Mouse (Mus musculus): ENCODE data around the gene Arhgap24.

Gene Arhgap24

DNA sequence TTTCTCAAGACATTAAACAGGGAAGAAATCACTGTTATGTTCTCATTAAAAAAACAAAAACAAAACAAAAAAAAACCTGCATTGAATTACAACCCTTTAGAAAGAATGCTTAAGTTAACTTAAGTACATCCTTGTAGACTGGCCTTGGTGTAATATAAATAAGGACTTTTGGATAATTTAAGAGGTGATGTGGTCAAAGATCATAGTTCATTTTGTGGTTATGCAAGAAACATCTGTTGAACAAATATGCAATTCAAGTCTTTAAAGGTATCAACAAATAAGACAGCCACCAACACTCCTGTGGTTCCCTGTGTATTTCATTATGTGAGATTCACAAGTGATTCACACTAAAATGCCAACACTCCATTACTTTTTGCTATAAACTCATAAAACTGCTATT, 247.3 kb downstream of the Arhgap24 start:
- DNase-seq (ENCODE audit: inconsistent age in 2 of 2, low spot score in 1 of 2) = no peak

DNA sequence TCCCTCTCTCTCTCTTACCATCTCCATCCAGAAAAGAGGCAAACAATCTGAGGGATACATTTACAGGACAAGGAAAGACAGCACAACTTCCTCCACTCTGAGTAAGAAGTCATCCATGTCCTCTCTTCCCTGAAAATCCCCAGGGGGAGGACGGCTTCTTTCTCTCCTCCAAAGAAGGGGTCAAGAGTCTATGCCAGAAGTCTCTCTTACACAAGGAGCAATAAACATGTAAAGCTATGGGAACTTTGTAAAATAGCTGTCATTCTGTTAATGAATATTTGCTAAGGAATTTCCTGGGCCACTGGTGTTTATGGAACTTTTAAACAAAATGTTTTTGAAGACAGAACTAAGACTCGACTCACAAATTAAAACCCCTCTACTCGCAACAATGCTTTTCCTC, 248.3 kb downstream of the Arhgap24 start:
- DNase-seq (ENCODE audit: inconsistent age in 2 of 2, low spot score in 1 of 2) = peak in 1 of 2 experiments; percentile 21

DNA sequence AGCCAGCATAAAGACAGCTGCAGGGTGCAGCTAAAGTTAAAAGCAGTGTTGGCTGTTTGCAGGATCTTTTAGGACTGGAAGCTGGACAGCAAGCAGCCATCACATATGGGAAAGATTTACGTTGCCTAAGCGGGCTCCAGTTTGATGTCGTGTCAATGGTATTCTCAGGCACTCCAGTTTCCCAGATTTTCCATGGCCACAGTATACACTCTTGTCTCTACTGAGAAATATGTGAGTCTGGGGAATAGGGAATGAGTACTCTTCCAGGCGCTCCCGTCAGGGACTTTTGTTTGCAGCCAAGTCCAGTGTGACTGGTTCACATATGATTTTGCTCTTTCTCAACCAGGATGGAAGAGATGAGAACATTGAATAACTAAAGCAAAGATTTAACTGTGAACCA, 254.9 kb downstream of the Arhgap24 start:
- no peak for DNase-seq (ENCODE audit: inconsistent age in 2 of 2, low spot score in 1 of 2)

DNA sequence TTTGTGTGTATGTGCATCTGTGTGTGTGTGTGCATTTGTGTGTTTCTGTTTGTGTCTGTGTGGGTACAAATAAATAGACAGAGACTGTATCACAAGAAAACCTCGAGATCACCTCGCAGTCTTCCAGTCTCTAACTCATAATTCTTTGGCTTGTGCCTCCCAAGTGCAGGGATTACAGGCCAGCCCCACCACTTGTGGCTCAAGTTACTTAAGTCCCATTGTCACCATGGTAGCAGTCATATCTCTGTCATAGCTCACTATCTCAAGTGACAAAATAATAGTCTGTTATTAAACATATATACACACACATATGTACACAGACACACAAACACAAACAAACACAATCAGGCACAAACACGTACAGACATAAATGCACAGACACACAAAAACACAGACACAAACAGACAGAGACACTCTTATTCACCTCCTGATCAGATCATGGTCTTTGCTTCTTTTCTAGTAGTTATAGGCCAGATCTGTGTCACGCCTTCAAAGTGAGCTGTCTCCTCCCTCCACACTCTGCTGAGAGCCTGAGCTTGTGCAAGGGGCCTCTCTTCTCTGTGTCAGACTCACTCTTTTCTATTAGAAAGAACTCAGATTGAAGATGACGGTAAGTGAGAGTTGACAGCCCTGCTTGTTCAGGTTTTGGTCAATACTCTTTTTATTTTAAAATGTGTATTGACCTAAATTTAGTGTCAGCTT, 261.5 kb downstream of the Arhgap24 start:
- DNase-seq (ENCODE audit: inconsistent age in 2 of 2, low spot score in 1 of 2) = no peak

DNA sequence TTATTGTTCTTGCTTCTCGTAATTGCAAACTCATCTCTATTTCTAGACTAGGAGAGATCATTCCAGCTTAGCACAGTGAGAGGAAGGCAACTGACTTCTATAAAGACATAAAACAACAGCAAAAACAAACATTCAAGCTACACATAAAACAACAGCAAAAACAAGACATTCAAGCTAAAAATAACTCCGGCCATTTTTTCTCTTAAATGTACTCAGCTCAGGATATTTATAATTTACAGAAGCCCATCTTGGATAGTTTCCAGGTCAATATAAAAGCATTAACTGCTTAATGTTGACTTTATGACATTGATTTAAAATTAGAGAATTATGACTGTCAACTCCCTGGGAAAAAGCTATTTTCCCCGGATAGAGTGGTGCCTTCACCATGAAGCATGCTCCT, 262.2 kb downstream of the Arhgap24 start:
- DNase-seq (ENCODE audit: inconsistent age in 2 of 2, low spot score in 1 of 2) = no peak

DNA sequence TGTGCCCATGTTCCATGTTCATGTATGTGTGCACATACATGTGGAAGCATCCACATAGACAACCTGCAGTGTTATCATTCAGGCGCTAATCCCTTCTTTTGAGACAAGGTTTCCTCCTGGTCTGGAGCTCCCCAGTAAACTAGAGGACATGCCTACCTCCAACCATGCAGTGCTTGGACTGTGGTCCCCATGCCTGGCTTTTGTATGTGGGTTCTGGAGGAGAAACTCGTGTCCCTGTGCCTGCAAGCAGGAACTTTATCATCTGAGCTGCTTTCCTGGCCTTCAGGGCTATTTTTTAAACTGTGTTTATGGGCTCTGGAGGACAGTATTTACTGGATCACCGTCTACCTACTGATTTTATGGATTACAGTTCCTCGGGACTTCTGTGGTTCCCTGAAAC, 262.9 kb downstream of the Arhgap24 start:
- no peak for DNase-seq (ENCODE audit: inconsistent age in 2 of 2, low spot score in 1 of 2)

DNA sequence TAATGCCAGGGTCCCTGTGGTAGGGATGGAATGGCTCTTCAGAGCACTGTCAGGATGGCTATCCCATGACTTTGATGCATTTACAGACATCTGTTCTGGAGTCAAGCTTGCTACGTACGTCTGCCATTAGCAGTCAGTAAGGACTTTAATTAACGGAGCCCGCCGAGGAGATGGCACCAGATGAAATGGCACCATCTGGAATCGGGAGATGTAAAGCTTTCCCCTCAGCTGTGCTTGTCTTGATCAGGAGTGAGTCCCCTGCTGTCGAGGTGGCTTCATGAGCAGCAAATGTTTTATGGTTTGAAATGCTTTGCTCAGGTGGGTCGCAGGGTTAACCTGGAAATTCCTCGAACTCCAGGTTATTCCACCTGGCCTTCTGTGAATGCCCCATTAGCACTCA, 267.0 kb downstream of the Arhgap24 start:
- no peak for DNase-seq (ENCODE audit: inconsistent age in 2 of 2, low spot score in 1 of 2)

DNA sequence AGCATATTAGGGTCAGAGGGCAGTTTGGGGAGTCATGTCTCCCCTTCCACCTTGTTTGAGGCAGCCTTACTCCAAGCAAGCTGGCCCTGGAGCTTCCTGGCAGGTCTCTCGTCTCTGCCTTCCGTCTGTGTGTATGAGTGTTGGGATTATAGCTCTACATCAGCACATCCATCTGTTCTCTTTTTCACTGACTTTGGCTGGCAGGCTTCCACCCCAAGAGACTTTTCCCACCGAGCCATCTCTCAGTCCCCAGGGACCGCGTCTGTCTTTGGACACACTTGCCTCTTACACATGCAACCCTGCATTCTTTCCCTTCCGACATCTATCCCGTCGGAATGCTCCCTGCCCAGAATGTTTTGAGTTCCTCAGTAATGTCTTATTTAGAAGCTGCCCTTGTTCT, 267.8 kb downstream of the Arhgap24 start:
- no peak for DNase-seq (ENCODE audit: inconsistent age in 2 of 2, low spot score in 1 of 2)

DNA sequence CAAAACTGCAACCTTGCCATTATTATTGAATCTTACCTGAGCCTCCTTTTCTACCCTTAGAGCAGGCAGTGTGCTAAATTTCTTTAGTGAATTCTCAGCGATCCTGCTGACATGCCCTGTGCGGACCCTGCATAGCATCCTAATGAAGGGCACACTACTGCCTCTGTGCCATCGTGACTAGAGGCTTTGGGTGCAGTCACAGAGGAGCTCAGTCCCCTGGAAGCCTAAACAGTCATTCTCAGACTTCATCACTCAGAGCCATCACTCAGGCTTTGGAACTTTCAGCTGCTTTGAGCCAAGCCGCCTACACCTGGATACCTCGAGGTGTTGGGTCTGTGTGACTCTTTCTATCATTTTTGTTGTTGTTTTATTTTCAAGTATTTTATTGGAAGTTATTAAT, 269.5 kb downstream of the Arhgap24 start:
- no peak for DNase-seq (ENCODE audit: inconsistent age in 2 of 2, low spot score in 1 of 2)

DNA sequence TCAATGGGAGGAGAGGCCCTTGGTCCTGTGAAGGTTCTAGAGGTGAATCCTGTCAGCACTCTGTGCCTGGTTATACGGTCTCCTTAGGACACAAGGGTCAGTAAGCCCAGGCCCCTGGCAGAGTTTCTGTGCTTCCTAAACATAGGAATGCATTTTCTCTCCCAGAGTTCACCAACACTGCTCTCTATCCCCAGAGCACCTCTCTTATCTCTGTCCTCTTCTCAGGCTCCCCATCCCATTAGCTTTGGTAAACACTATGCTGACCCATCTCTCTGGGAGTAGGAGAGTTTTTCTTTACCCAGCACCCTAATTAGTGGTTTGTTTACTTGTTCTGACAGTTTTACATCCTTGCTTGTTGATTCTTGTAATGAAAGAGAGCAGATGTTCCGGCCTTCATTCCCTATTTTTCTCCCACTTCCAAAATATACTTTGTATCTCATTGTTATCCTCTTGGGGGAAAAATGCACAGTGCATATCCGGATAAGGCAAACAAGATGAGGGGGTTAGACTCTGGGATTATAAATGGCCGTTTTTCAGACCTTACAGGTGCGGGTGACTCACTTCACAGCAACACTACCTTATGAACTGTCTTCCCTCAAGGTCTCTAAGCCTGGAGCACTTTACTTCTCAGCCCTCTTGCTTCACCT, 270.6 kb downstream of the Arhgap24 start:
- no peak for DNase-seq (ENCODE audit: inconsistent age in 2 of 2, low spot score in 1 of 2)

DNA sequence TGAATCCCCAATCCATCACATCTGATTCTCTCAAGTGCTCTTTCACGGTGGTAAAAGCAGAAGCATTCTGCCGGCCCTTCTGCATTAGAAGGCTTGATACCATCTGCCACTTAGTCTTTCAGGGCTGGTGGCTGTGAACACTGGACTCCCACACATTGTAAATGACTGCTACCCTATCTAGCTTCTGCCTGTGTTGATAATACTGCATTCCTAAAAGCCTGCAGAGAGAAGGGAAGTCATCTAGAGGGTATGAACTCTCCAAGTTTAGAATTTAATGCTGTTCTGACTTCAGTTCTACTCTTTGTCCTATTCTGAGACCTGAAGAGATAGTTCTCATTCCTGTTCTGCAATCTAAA, 271.1 kb downstream of the Arhgap24 start:
- DNase-seq (ENCODE audit: inconsistent age in 2 of 2, low spot score in 1 of 2) = no peak

DNA sequence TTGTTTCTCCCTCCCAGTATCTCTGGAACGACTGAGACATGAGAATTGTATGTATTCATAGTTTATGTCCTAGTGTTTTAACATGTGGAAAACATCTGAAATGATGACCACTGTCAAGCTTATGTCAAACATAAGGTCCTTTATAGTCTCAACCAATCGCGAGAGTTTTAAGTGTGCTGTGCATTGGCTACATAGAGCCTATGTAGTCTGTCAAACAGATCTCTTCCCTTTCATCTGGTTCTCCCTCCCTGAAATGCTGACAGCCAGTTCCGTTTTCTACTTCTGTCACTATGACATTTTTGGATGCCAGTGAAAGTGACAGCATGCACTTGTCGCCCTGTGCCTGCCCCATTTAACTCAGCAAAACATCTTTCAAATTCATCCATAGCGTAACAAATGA, 275.8 kb downstream of the Arhgap24 start:
- no peak for DNase-seq (ENCODE audit: inconsistent age in 2 of 2, low spot score in 1 of 2)

DNA sequence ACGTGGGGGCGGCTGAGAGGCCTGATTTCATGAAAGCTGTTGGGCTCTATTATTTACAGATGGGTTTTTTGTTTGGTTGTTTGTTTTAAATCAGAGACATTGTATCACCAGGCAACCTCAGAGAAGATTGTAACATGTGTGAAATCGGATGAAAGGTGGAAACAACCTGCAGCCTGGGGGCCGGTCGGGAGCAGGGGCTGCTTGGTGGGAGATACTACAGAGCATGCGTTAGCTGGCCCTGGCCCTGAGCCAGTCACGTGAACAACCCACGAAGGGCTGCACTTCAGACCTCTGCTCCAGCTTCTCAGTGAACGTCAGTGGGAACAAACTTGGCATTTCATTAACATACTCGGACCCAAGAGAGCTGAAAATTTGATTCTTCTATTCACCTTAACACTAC, 284.5 kb downstream of the Arhgap24 start:
- DNase-seq (ENCODE audit: inconsistent age in 2 of 2, low spot score in 1 of 2) = no peak

DNA sequence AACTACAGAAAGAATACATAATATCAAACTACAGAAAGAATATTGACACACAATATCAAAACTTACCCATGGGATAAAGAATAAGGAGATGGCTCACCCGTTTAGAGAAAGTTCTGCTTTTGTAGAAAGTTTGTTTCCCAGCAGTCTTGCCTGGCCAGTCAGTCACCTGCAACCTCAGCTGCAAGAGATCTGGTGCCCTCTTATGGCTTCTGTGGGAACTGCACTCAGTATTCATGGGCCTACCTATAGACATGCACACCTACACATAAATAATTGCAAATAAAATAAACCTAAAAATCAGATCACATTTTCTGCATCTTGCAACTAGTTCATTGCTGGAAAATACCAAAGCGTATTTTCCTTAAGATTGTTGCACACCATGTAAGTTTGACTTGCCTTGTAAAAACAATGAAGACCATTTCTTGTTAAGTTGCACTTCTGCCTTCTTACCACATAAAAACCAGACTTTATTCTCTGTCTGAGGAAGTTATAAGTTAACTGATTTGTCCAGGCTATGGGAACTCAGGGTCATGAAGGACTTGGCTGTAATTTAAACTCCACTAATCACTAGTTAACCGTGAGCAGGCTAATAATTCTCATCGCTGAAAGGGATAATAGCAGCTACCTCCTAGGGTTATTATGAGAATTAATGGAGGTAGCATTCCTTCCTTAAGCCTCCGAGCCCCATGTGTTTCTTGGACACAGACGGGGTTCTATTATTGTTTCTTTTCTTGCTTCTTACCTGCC, 285.3 kb downstream of the Arhgap24 start:
- DNase-seq (ENCODE audit: inconsistent age in 2 of 2, low spot score in 1 of 2) = peak; percentile 49 to 77

DNA sequence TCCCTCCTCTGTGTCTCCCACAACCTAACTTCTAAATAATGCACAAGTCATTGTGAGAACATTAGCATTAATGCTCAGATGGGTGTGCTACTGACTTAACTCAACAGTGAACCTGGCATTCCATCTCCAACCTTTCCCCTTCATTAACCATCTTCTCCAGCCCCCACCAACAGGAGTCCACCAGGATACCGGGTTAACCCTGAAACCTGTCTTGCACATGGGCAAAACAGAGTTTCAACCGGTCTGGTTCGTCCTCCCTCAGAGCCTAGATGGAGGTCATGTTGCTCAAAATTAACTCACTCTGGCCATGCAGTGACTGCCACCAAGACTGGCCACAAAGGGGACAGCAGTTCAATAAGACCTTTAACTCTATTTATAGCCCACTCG, 285.9 kb downstream of the Arhgap24 start:
- DNase-seq (ENCODE audit: inconsistent age in 2 of 2, low spot score in 1 of 2) = no peak

DNA sequence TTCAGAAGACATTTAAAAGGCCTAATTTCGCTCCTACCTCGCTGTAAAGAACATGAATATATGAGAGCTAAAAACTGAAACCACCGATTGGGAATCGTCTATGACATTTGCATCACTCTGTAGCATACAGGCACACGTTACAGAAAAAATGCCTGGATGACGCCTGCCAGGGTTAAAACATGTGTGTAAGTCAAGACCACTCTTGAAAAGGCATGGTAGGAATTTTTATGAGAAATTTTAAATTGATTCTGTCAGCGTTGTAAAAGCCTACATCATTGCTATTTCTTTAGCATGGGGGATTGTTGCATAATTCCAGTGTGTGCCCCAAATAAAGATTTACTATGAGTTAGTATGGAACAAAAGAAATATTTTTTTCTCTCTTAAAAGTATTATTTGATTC, 286.6 kb downstream of the Arhgap24 start:
- DNase-seq (ENCODE audit: inconsistent age in 2 of 2, low spot score in 1 of 2) = no peak

DNA sequence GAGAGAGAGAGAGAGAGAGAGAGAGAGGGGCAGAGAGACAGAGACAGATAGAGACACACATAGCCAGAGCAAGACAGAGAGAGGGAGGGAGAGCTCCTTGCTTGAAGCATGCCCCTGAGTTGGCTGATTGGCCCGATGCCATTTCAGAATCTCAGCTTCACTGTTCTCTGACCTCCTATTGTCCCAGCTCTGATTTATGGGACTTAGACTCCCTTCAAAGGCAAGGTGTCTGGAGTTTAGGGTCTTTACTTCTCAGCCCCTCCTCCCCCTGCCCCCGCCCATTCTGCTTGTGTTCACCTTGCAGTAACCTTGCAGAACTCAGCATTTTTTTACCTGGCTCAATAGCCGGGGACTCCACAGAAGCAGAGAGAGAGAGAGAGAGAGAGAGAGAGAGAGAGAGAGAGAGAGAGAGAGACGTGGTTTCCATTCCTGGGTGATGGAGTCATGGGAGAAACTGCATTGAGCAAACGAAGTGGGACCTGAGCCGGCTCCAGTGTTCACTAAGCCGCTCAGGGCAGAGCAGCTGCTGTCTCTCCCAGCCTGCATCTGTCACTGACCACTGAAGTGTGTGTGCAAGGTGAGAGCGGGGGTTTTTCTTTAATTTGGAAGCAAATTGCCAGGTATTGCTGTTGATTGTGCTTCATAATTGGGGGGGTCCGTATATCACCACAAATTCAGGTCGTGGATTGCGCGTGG, 287.3 kb downstream of the Arhgap24 start:
- DNase-seq (ENCODE audit: inconsistent age in 2 of 2, low spot score in 1 of 2) = no peak

DNA sequence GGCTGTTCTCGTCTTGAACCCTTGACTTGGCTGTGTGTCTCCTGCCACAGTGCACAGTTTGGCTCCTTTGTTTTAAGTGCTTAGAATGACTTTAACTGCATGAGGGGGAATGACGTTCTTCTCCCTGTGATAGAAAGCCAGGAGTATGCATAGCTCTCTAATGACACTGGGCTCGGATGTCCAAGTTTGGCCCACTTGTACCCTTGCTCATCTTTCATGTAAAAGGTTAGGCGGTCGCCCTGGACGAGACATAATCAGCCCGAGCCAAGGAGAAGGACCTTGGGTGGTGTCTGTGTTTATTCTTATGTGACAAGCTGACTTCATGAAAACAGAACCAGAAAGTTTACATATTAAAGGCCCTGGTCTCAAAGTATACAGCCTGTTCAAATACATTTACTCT, 289.4 kb downstream of the Arhgap24 start:
- DNase-seq (ENCODE audit: inconsistent age in 2 of 2, low spot score in 1 of 2) = no peak

DNA sequence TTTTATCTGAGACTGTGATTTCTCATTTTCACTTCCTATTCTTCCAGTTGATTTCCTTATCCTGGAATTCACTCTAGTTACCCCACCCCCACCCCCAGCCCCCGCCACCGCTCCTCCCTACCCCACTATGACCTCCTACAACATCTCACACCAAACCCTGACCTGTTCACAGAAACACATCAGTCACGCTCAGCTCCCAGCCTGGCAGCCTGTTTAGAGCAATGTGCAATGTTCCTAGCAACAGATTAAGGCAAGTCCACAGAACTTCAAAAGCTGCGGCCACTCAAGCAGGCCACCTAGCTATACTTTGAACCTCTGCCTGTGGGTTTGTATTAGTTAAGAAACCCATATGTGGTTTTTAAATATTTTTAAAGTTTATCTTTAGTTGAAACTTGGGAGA, 293.3 kb downstream of the Arhgap24 start:
- no peak for DNase-seq (ENCODE audit: inconsistent age in 2 of 2, low spot score in 1 of 2)

DNA sequence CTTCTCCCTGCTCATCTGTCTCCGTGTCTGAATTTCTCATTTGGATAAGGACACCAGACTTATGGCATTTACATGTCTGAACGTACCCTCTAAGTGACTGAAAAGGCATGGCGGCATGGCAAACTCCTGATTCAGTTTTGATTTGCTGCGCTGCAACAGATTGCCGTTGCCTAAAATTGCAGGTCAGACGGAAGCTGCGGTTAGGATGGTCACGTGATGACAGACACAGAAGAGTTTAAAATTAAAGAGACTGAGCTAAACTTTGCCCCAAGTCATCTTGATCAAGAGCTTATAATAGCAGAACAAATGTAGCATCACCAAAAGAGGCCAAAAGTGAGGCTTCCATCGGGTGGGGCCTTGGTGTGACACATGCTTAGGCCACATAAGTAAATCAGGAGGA, 296.1 kb downstream of the Arhgap24 start:
- DNase-seq (ENCODE audit: inconsistent age in 2 of 2, low spot score in 1 of 2) = no peak

DNA sequence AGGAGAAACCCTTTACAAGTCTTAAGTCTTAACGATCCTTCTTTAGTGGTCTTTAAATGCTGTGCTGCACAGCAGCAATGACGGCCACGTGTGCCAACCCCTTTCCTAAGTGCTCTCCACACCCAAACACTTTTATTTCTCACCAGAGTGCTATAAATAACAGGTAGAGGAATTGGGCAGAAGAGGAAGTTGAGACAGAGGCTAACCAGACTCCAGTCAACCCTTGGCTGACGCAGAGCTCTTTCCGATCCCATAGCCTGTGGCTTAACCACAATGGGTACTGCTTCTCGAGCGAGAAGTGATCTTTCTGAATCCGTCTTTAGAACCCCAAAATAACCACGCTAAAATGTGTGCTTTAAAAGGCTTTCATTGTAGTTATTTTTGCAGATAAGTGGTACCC, 296.7 kb downstream of the Arhgap24 start:
- peak in 1 of 2 experiments; percentile 25 for DNase-seq (ENCODE audit: inconsistent age in 2 of 2, low spot score in 1 of 2)

DNA sequence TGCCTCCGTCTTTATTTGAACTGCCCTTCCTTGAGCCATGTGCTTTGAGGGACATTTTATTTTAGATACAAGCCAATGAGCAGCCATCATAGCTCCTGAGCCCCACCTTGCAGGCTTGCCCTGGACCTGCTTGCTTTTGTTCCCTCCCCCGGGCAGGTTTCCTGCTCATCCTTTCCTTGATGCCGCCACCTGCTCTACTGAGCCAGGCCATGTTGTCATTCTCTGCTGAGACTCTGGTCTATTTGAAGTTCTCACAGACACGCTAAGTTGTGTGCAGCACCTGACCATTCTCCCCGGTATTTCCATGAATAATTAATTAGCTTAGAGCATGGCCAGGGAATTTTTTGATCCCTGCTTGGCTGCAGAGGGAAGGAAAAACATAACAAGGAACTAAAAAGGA, 297.1 kb downstream of the Arhgap24 start:
- no peak for DNase-seq (ENCODE audit: inconsistent age in 2 of 2, low spot score in 1 of 2)
